Mouse (Mus musculus): ENCODE results near the gene Arhgap17.

DNA sequence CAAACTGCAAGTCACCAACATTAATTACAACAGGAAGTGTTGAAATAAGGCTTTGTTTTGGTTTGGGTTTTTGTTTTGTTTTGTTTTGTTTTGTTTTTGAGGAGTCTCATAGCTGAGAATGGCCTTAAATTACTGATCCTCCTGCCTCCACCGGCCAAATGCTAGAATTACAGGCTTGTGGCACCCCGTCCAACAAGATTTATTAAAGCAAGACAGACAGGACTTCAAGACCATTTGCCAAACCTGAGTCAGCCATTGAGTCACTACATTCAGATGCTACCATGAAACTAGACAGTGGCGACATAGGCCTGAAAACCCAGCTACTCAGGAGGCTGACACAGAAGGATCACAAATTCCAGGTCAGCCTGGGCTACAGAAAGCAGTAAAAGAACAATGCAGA is 1.8 kb upstream of the Arhgap17 start:
- no peak for TF ChIP-seq RCOR1 (conservative IDR thresholded peaks at IDR 0.05; ENCODE audit: low read depth, low read length)
- peak in 1 of 2 experiments; percentile 36; a peak in 2 of 4 replicates for TF ChIP-seq CTCF (conservative IDR thresholded peaks at IDR 0.05 in 1 of 2, IDR thresholded peaks at IDR 0.05 in 1 of 2; ENCODE audit: low read depth in 2 of 2, low read length in 2 of 2)
- TF ChIP-seq EP300 (IDR thresholded peaks at IDR 0.05; ENCODE audit: low read length), result no peak
- no peak for TF ChIP-seq POLR2A (IDR thresholded peaks at IDR 0.05; ENCODE audit: low read depth, low read length)
- TF ChIP-seq CHD1 (IDR thresholded peaks at IDR 0.05; ENCODE audit: low read depth, low read length), result no peak

Measured in CH12.LX (cell line).